Comparison of ENCODE assay signal across 16 mouse cellular contexts in the genomic region with DNA sequence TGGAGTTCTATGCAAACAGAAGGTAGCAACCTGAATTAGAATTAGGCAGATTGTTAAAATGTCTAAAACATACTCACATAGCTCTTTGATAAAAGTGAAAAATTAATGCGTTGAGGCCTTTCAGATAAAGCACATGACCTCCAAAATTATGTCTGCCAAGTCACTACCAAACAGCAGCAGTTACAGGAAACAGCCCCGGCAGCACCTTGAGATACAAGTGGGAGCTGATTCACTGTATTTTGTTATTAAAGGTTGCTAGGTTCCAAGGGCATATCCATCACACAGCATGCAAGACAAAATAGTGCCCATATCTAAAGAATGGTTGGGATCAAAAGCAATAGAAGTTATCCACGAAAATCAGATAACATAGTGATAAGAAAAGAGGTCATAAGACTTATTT.
DNase-seq lines count a peak whose midpoint lies in the region; ATAC-seq lines count a peak whose summit lies in the region.
"Had no signal": no experiment of that assay in that cellular context is flagged by ENCODE, and none has a peak within 500 bp of the region (broad histone marks: within the 10 kb centered on the region; RNA-seq: fewer than 3 reads in every experiment).

No protein-coding gene starts in this region.

- no peak for DNase-seq in heart, adult 18-20 months
- DNase-seq: adrenal gland, adult 2 months; adrenal gland, adult 8-10 months; adrenal gland, postnatal 10 days; adrenal gland, postnatal 14 days; adrenal gland, postnatal 25 days; adrenal gland, postnatal 36 days; B cell, adult 2 months; cerebellum, adult 11 months; cerebellum, adult 11-12 months; cerebellum, adult 18-20 months; cerebellum, adult 2 months had no signal

- peak; percentile 79 to 86 for ATAC-seq in hematopoietic stem cell, adult 5-6 weeks (replicated peaks in 1 of 2; ENCODE audit: insufficient read depth in 1 of 2, low FRiP score in 2 of 2, low TSS enrichment in 1 of 2, low read depth in 1 of 2, poor library complexity in 2 of 2, severe bottlenecking in 2 of 2)
- ATAC-seq: activated CD4-positive, CD25-positive, alpha-beta regulatory T cell, adult 4 months; CD4-positive, CD25-positive, alpha-beta regulatory T cell, adult 4 months; Patski had no signal
